Mouse (Mus musculus) gastrocnemius, postnatal 4 days (tissue): ENCODE results near the gene Traf2. TPM values are rescaled to one million over a fixed set of nuclear protein-coding genes. Genes with fewer than 3 reads are reported as not detected.

ENCODE experiments used
- DNase-seq, 2 experiments: peaks; one replicate each; pipeline ENCODE4 v3.0.0; 2021 to 2022; ENCODE audit warnings: low spot score in 2 of 2, mixed read lengths in 2 of 2
- total RNA-seq, 2 experiments: library from RNA; stranded (reverse); gene quantifications; 2 replicates each; pipeline ENCODE4 v1.2.3; 2021

Traf2 gene
- total RNA-seq, 2 experiments from 2014 or later, result 15.7 to 16.5 TPM

GRCm38 (mm10) chr2:25549021-25549991 is 2.6 kb upstream of the Traf2 start:
- no peak for DNase-seq

- DNase-seq, result no peak
Measured at GRCm38 (mm10) chr2:25545996-25546810, 537 bp downstream of the Traf2 start.

GRCm38 (mm10) chr2:25541644-25542367 is 4.9 kb downstream of the Traf2 start:
- no peak for DNase-seq

DNA sequence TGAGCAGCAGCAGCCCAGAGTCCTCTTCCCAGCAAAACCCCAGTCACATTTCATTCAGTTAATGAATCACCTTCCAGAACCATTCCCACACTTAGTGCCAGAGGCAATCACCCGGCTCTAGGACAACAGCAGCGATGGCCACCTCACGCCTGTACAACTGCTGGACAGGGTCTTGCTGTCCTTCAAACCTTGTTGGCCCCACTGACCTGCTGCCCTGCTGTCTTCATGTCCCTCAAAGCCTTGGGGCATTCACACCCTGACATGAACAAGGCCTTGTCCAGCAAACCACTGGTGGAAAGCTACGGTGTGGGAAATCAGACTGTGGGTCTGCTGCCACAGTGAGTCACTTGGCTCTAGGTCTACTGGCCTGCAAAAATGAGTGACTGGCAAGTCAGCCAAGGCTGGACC is 6.2 kb downstream of the Traf2 start:
- no peak for DNase-seq

DNA sequence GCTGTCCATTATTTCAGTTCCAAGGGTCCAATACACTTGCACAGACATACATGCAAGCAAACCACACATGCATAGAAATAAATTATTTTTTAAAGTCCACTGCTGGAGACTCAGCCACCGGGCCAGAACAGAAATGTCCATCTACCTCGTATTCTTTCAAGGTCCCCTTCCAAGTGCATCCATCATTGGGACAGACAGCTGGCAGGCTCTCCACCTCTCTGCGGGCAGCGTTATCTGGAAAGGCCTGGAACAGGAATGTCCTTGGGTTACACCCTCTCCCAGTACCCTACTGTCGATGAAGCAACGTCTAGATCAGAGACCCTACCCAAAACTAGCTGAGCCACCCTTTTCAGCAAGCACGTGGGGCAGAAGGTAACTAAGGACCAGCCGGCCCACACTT is 10.2 kb downstream of the Traf2 start:
- DNase-seq, result no peak

- DNase-seq, result no peak
Measured at GRCm38 (mm10) chr2:25534866-25535182, 11.9 kb downstream of the Traf2 start.

DNA sequence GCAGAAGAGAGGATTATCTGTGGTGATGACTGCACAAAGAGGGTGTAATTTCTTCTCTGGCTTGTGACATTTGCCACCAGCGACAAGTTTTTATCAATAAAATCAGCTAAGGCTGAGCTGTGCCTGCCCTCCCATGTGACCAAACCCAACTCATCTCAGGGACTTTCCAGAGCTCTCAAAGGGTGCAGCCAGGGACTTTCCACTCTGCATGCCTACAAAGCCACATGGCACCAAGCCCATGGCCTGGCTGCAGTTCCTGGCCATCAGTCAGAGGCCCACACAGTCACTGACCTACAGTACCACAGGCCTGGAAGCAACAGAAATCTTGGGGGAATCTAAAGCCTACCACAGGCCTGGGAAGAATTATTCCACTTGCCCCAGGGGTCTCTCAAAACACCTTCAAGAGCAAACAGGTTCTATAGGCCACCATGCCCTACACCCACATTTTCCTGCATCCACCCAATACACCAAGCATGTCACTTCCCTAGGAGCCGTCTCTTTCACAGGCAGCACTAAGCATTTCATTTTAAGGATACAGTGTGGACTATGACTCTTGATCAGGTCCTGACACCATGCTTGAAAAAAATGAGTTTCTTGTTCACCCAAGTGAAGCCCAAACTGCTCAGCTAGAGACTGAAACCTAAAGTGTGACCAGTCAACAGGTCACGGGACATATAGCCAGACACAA is 12.4 kb downstream of the Traf2 start:
- DNase-seq, result peak; percentile 40 to 68

GRCm38 (mm10) chr2:25533707-25534106 is 13.0 kb downstream of the Traf2 start:
- DNase-seq, result no peak

- DNase-seq, result no peak
Measured at GRCm38 (mm10) chr2:25526510-25527302, 20.0 kb downstream of the Traf2 start.

GRCm38 (mm10) chr2:25509912-25510311 is 36.8 kb downstream of the Traf2 start:
- DNase-seq, result no peak

DNA sequence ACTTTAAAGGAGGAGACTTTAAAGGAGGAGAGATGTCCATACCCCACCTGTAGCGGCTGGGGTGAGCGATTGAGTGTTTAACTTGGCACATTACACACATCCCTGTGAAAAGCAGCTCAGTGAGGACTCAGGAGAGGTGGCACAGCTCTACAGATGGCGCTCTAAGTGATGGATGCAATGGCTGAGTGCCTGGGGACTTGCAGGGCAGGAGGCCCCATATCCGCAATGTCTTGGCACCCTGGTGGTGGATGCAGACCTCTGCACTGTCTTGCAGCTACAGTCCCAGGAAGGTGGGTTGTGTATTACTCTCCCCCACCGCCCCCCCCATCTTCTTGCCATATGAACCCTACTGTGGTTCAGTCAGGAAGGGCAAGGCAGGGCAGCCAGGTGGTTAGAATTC is 39.8 kb downstream of the Traf2 start:
- no peak for DNase-seq

DNA sequence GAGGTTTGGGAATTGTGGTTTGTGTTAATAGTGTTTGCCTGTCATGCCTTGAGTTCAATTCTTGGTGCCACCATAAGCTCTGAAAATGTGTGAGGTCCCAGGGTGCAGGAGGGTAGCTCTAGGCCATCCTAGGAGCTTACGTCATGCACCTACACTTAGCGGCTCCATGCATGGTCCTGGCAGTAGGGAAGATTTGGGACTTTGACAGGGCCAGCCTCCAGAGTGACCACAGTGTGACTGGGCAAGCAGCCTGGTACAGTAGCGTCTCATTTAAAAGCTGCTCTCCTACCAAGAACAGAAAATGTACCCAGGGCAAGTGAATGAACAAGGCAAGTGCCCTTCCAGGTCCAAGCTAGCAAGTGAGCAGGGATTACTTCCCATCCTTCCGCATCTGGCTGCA is 40.9 kb downstream of the Traf2 start:
- no peak for DNase-seq

DNA sequence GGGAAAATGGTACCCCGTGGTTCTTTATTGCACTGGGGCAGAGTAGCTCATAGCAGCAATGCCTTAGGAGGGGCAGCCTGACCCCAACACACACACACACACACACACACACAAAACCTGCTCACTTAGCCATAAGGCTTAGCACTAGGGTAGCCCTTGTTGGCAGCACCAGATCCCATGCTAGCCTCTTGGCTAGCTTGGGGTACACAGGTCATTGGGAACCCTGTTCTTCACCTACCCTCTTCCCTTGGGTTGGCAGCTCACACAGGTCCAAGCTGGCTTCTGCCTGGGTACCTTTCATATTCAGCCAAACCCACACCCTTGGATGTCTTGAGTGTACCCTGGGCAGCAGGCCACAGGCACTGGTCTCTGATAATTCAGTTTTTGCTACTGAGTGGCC is 41.7 kb downstream of the Traf2 start:
- DNase-seq, result no peak

DNA sequence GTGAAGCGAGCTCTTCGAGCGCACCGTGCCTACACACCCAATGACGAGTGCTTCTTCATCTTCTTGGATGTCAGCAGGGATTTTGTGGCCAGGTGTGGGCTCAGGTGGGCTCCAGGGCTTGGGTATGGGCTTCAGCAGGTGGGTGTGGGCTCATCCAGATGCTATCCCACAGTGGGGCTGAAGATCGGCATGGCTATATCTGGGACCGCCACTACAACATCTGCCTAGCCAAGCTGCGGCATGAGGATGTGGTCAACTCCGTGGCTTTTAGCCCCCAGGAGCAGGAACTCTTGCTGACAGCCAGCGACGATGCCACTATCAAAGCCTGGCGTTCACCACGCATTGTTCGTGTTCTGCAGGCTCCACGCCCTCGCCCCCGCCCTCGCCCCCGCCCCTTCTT is 42.2 kb downstream of the Traf2 start:
- no peak for DNase-seq

DNA sequence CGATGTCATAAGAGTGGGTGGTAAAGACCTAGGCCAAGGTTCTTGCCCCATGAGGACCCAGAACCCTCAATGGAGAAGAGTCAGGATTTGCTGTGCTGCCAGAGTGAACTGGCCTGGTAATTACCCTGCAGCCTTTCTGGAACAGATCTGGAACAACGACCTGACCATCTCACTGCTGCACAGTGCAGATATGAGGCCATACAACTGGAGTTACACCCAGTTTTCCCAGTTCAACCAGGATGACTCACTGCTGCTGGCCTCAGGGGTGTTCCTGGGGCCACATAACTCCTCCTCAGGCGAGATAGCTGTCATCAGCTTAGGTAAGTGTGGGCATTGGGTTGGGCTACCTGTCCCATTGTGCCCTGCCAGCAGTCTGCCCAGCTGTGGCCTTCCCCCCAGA is 44.0 kb downstream of the Traf2 start:
- DNase-seq, result no peak

GRCm38 (mm10) chr2:25501593-25502486 is 44.9 kb downstream of the Traf2 start, which contains the start of gene C8g:
C8g (minus strand) TSS chr2:25501719.
- no peak for DNase-seq

DNA sequence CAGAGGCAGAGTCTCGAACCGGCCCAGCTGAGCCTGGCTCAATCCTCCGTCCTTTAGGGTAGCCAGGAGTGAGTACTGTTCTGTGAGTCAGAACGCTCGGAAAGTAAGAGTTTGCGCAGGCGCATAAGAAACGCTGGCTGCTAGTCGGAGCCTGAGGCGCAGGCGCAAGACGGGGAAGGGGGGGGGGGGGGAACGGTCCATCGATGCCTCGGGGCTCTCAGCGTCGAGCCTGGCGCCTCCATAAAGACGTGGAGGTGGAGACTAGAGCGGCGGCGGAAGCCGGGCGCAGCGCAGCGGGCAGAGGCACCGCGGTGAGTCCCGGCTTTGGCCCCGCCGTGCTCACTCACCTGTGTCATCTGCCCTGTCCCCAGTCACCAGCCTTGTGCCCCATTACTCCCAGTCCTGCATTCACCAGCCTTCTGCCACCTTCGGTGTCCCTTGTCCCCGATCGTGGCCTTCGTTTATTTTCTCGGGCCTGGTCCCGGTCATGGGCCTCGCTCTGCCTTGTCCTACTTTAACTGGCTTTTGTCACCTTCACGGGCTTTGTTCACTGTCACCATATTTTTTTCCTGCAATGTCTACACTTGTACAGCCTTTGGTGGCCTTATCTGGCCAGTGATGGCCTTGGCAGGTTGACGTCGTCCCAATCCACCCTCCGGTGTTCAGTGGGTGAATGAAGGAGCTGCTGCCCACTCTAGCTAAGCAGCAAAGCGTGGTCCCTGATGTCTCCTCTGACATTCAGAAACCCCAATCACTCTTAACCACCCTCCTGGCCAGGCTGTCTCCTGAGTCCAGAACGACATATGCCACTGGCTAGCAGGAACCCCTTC is 45.9 kb downstream of the Traf2 start, which contains the start of gene Fbxw5:
Gene Fbxw5, plus strand, starts transcription at position 175 of the 830 bp plus-strand sequence.
- DNase-seq, result peak; percentile 70 to 86

GRCm38 (mm10) chr2:25500071-25500575 is 46.6 kb downstream of the Traf2 start:
- no peak for DNase-seq
